Mouse (Mus musculus) cortical plate, adult 2 months (tissue): ENCODE measurements around the gene Ccdc58. TPM values are rescaled to one million over a fixed set of nuclear protein-coding genes. Genes with fewer than 3 reads are reported as not detected.
"Not testable (repeated sequence)": the region's sequence is repeated elsewhere in the genome, so short reads cannot be mapped to it uniquely, and the experiment has no call there.

Source experiments
- H3K27ac ChIP-seq: fragments of 200-500 bp; 2 replicates; pipeline ENCODE4 v1.5.1; 2012; ENCODE audit warnings: low read length, control low read depth, inconsistent platforms; ENCODE audit not compliant: insufficient read depth
- H3K4me1 ChIP-seq: fragments of 200-500 bp; 2 replicates; pipeline ENCODE4 v1.6.1; 2011; ENCODE audit warnings: low read length; ENCODE audit not compliant: control insufficient read depth, insufficient read depth
- H3K4me3 ChIP-seq: fragments of 200-500 bp; 2 replicates; pipeline ENCODE4 v1.5.1; 2011; ENCODE audit warnings: mild to moderate bottlenecking, low read length, control low read depth; ENCODE audit not compliant: insufficient read depth
- CTCF ChIP-seq: fragments of 200-500 bp; IDR thresholded peaks from 2 replicates; pipeline ENCODE4 v1.5.1; 2011; ENCODE audit warnings: mild to moderate bottlenecking, control low read depth, low read length; ENCODE audit not compliant: insufficient read depth; ENCODE audit errors: extremely low read depth
- POLR2A ChIP-seq: fragments of 200-500 bp; IDR thresholded peaks from 2 replicates; pipeline ENCODE4 v1.6.1; 2011; ENCODE audit warnings: mild to moderate bottlenecking, low read length, control low read depth; ENCODE audit not compliant: insufficient read depth; ENCODE audit errors: extremely low read depth
- polyA plus RNA-seq: library from polyadenylated mRNA; depleted of rRNA; stranded (reverse); fragments of >200 nt; gene quantifications from 2 replicates; pipeline ENCODE4 v1.2.3, GENCODE M21; 2012

Gene Ccdc58
- polyA plus RNA-seq, 1 experiment, result 18.7 TPM

DNA sequence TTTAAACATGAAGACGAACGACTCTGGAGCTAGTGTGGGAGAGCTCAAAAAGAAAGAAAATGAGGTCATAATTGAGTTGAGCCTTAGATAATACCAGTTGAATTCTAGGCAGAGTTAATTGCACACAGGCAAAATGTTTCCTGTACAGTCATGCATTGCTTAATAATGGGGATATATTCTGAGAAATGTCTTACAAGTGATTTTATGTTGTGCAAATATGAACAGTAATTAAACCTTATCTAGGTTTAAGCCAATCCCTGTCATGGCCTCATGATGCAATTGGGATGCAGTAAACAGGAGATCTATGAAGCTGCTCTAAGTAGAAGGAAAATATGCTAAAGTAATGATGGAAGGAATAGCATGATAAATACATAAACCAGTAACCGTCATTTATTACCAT lies 3.3 kb downstream of the Ccdc58 start:
- Histone ChIP-seq H3K4me1 (no peaks in the 10 kb centered on the region), H3K27ac (no peak overlapping the region), H3K4me3 (no peak overlapping the region)
- TF ChIP-seq POLR2A (no peak), CTCF (no peak)

DNA sequence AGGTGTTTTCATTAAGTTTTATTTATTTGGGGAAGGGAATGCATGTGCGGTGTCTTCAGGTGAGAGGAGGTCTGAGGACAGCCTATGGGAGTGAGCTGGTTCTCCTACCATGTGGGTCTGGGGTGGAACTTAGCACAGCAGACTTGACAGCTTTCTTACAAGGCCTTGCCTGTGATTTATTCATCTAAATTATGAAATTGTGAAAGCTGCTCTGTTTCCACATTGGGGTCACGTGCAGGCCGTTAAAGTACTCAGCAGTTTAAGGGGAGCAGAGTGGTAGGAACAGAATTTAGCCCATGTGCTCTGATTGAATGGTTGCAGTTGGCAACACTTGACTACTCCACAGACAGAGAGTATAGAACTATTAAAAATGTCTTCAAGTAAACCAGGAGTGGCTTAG lies 8.4 kb downstream of the Ccdc58 start:
- no peak overlapping the region for H3K4me3 ChIP-seq
- TF ChIP-seq CTCF (no peak), POLR2A (no peak)
- no peak overlapping the region for H3K27ac ChIP-seq
- no peaks in the 10 kb centered on the region for H3K4me1 ChIP-seq

DNA sequence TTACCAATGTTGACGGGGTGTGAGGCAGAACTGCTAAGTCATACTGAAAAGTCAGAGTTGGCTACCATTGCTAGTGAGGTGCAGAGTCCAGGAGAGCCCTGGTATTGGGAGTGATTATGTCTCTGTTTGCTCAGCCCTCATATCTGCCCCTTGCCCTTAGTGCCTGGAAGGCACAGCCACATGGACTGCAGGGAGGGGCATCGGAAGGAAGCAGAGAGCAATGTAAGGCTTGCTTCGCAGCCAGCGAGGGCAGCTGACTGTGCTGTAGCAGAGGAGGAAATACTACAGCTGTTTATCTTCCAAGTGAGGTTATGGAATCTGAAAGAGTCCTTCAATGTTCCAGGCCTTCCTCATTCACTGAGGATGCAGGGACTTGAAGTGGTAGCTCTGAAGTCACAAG lies 16.4 kb downstream of the Ccdc58 start:
- TF ChIP-seq CTCF (no peak), POLR2A (no peak)
- Histone ChIP-seq H3K27ac (no peak overlapping the region), H3K4me3 (no peak overlapping the region), H3K4me1 (no peaks in the 10 kb centered on the region)

DNA sequence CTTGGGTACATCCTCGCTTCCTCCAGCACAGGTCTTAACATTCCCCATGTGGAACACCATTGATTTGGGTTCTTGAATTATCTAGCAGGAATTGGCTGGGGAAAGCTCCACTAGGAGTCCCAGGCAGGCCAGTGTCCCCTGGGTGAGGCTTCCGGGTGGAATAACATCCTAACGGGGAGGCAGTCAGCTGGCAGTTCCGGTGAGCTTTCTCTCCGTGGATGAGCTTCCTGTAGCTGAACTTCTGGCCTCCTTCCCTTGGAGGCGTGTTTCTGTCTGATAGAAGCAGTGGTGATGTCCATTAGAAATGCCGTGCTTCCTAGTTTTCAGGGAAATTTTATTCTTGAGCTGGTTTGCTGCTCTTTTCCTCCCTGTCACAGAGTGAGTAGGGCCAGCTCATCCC lies 17.6 kb downstream of the Ccdc58 start:
- no peak overlapping the region for H3K27ac ChIP-seq
- H3K4me3 ChIP-seq, result no peak overlapping the region
- H3K4me1 ChIP-seq, result no peaks in the 10 kb centered on the region
- TF ChIP-seq CTCF (no peak), POLR2A (no peak)

DNA sequence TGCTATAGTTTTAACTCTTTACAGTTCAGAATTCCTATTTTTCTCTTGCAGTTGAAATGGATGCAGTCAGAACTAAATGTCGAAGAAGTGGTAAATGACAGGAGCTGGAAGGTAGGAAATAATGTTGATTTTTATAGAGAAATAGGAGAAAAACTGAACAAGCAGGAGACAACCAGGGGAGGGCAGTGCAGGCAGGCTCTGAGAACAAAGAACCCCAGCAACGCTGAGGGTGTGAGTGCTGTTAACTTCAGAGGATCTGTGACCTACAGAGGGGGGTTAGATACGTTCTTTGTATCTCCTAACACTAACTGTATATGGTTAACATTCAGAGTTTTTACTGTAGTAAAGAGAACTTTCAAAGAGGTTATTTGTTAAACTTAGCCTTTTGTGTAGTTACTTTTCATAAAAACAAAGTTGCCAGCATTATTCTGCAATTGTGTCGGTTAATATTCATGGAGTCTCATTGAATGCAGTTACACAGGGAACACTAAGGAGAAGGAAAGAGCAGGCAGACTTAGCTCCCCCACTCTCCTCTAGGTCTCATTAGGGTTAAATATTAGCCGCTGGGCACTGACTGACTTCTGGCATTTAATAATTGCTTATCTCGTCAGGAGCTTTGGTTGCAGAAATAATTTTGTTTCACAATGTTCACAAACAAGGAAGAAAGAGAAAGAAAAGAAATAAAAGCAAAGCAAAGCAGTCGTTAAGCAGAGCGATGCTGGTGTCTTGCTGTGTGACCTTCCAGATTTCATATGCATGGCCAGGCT lies 18.5 kb downstream of the Ccdc58 start:
- no peak overlapping the region for H3K27ac ChIP-seq

DNA sequence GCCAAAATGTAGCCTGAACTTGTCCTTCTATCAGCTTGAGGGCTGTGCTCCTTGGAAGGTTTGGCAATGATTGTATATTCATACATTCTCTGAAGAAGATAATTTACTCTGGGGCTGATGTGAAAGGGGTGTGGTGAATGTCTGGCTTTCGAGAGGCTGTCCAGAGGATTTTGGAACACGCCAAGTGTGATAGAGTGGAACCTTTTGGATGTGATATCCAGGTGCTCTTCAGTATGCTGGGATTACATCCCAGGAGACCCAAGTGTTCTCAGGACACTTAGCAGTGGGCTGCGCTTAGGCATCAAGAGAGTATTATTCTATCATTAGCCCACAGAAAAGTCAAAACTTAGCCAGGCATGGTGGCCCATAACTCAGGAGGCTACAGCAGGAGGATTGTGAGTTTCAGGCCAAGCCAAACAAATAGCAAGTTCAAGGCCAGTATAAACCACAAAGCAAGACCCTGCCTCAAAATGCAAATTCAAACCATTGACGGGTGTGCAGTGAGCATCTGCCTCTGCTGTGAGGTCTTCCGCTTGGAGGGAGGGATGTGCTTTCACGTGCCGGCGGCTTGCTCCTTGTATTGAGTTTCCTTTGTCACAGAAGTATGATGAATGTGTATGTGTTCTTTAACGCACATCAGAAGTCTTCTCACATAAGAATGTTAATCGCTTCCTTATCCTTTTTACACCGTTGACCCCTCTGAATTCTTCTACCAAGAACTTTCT lies 19.5 kb downstream of the Ccdc58 start:
- TF ChIP-seq POLR2A (no peak), CTCF (no peak)
- no peak overlapping the region for H3K27ac ChIP-seq
- H3K4me3 ChIP-seq, result no peak overlapping the region
- no peaks in the 10 kb centered on the region for H3K4me1 ChIP-seq

More for the DNA sequence above, 18.5 kb downstream of the Ccdc58 start:
- Histone ChIP-seq H3K4me1 (no peaks in the 10 kb centered on the region), H3K4me3 (no peak overlapping the region)
- TF ChIP-seq POLR2A (no peak), CTCF (peak; percentile 25; the same call in 1 of the 2 replicates)

DNA sequence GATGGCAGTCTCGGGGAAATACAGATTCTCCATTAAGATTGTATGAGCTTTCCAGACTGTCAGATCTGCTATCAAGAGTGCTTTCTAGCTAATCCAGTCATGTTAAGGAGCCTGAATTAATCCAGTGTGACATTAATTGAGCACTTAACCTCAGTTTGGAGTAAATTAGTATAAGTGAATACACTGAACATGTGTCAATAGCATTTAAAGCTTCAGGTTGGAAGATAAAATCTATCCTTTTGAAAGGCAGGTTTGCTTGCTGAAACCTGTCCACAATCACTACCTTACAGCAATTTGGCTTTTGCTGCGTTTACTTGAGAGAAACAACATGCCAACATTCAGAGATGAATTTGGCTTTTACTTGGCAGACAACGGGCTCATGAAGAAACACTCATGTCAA lies 22.6 kb downstream of the Ccdc58 start:
- no peak overlapping the region for H3K27ac ChIP-seq
- H3K4me3 ChIP-seq, result no peak overlapping the region
- TF ChIP-seq CTCF (no peak), POLR2A (no peak)
- no peaks in the 10 kb centered on the region for H3K4me1 ChIP-seq

DNA sequence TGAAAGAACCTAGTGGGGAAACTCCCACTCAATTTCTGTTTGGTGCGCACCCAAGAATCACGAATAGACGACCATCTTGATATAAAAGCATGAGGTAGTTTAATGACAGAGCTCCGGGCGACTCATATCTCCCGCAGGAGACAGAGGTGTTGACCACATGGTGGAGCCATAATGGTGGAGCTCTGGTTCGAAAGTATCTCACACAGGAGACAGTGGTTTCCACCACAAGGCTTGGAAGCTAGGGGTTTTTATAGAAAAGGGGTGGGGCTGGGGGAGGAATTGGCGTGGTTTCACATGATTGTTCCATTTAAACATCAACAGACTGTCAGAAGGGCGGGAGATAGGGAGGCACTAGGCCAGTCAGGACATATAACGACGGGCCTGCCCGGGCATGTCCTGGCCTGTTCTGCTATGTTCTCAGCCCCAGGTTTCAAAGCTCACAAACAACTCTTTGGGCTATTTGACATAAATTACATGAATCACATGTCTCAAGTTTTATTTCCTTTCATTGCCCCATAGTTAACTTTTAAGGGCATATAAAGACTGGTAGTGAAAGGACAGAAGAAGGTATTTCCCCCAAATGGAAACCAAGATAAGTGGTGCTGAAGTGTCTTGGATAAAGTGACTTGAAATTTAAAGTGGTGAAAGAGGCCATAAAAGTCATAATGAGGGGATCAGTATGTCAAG lies 26.5 kb downstream of the Ccdc58 start:
- not testable (repeated sequence) for H3K4me3 ChIP-seq, H3K27ac ChIP-seq, H3K4me1 ChIP-seq

DNA sequence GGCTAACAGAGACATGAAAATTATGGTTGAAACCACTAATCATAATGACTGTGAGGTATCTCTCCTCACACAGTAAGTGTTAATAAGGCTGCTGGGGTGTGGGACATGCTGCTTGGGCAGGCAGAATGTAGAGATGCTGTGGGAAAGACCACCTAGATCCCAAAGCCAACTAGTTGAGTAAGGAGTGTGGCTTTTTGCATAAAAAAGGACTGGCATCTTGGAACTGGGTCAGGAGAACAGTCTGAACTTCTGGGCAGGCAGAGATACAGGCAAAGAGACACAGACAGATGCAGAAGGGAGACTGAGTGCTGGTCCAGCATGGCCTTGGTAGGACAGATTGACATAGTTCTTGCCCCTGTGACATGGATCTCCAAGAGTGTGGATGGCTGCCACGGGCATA lies 30.0 kb downstream of the Ccdc58 start:
- no peak overlapping the region for H3K4me3 ChIP-seq
- no peaks in the 10 kb centered on the region for H3K4me1 ChIP-seq
- H3K27ac ChIP-seq, result no peak overlapping the region
- TF ChIP-seq POLR2A, result no peak
- no peak for TF ChIP-seq CTCF

DNA sequence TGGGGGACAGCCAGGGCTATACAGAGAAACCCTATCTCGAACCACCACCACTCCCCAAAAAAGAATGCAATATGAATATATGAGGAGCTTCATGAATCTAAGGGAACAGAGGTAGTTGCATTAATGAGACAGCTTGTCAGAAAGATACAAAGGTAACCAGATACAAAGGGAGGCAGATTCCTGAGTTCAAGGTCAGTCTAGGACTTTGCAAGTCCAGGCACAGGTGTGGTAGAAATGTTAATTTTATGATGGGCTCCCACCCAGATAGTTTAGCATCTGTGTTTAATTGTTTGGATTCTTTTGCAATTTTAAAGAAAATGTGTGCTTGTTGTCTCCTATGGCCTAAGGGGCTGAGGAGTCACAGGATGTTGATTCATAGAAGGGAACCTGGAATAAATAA lies 30.7 kb downstream of the Ccdc58 start:
- no peak for TF ChIP-seq POLR2A
- TF ChIP-seq CTCF, result no peak
- Histone ChIP-seq H3K27ac (no peak overlapping the region), H3K4me3 (no peak overlapping the region), H3K4me1 (no peaks in the 10 kb centered on the region)

DNA sequence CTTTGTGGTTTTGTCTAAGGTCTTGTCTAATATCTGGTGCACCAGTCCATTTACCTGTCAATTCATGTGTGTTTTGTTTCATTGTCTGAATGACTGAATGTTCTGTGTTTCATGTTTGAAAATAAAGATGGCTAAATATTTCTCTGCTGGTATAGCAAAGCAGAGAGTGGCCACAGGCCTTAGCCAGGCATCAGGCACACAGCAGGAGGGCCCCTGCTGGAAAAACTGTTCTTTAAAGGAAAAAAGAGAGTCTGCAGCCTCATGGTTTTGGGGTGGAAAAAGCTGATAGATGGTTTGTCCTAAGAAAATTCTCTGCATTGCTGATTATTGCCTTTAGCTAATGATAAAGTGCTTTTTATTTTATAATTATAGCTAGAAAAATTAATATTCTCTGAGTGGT lies 40.0 kb downstream of the Ccdc58 start:
- H3K4me1 ChIP-seq, H3K27ac ChIP-seq, H3K4me3 ChIP-seq: not testable (repeated sequence)

DNA sequence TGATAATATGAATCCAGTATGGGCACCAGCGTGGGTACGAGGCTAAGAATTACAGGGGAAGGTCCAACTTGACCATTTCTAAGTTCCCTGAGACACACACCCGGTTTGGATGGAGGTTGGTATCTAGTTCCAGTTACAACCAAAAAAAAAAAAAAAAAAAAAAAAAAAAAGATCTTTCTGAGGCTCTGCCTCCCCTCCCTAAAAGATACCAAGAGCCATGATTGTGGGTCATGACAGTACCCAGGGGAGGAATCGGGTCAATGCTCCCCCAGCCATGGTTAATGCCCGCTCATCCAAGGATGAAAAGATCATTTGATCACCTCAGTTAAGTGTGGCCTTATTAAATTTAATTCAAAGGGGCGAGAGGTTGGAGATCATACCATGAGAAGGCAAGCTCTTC lies 44.3 kb downstream of the Ccdc58 start:
- H3K4me1 ChIP-seq, H3K27ac ChIP-seq, H3K4me3 ChIP-seq: not testable (repeated sequence)
